In the genomic region with DNA sequence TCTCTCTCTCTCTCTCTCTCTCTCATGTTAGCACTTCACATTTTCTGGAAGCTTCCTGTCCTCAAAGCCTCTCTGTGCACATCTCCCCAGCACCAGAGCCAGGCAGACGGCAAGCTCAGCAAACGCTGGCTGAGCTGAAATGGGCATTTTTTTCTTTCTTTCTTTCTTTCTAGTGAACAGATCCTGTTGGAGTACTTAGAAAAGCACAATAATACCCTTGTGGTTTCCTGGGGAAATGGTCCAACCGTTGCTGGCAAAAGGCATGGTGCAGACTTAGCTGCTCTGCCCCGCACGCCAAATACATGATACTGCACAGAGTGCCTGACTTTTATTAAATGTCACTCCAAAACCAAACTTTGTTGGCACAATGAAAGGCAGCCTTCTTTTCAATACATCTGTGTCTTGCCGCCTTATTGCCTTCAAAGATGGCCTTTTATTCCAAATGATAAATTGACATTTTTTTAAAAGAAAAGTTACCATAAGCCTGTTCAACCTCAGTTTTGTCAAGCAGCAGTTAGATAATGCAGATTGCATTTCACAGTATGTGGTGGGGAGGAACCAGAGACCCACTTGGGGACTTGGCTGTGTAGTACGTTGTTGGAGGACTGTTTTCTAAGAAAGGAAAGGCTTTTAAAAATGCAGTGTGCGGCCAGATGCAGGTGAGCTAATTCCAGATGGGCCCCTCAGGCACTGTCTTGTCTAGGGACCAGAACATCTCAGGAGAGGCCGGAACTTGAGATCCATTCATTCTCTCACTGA, we compare ENCODE assay signal across 9 mouse cellular contexts. TPM values are rescaled to one million over a fixed set of nuclear protein-coding genes. Genes with fewer than 3 reads are reported as not detected.
DNase-seq lines count a peak whose midpoint lies in the region; ATAC-seq lines count a peak whose summit lies in the region.
"Had no signal": no experiment of that assay in that cellular context is flagged by ENCODE, and none has a peak within 500 bp of the region (broad histone marks: within the 10 kb centered on the region; RNA-seq: fewer than 3 reads in every experiment).

No protein-coding gene starts in this region.

- peak; percentile 57 for DNase-seq in adrenal gland, postnatal 10 days
- no peak for DNase-seq in adrenal gland, adult 18-20 months (ENCODE audit: low spot score in 2 of 2)
- DNase-seq in right cerebral cortex, postnatal 10 days (ENCODE audit: low spot score in 2 of 2), result peak; percentile 78 to 80
- no peak for DNase-seq in right cerebral cortex, postnatal 25 days
- peak; percentile 61 for DNase-seq in hindbrain, embryonic 14.5 days (ENCODE audit: low spot score)
- DNase-seq in urinary bladder, postnatal 10 days (ENCODE audit: low spot score), result no peak

- ATAC-seq in hindbrain, embryonic 14.5 days (ENCODE audit: low FRiP score), result peak; percentile 44; the same call in 1 of the 2 replicates
- ATAC-seq in neural tube, embryonic 14.5 days (ENCODE audit: low read depth), result peak; percentile 33; the same call in 1 of the 2 replicates
- ATAC-seq in erythroblast, adult 5-6 weeks (replicated peaks; ENCODE audit: low FRiP score, poor library complexity, severe bottlenecking), result no peak

- no peaks in the 10 kb centered on the region for H3K9me3 ChIP-seq in hindbrain, embryonic 14.5 days (ENCODE audit: control insufficient read depth, low read length)
- no peaks in the 10 kb centered on the region for H3K9me3 ChIP-seq in neural tube, embryonic 14.5 days (ENCODE audit: control insufficient read depth, low read length)

- no peaks in the 10 kb centered on the region for H3K27me3 ChIP-seq in hindbrain, embryonic 14.5 days (ENCODE audit: control insufficient read depth, insufficient read depth, low read length)
- no peaks in the 10 kb centered on the region for H3K27me3 ChIP-seq in neural tube, embryonic 14.5 days (ENCODE audit: control insufficient read depth, insufficient read depth, low read length)

- H3K4me2 ChIP-seq in hindbrain, embryonic 14.5 days (replicated peaks), result no peak overlapping the region
- no peak overlapping the region for H3K4me2 ChIP-seq in neural tube, embryonic 14.5 days (ENCODE audit: low read depth, low read length)

- no peak overlapping the region for H3K4me3 ChIP-seq in hindbrain, embryonic 14.5 days (replicated peaks; ENCODE audit: low read length)
- no peak overlapping the region for H3K4me3 ChIP-seq in neural tube, embryonic 14.5 days (ENCODE audit: low read depth, low read length)

- H3K4me1 ChIP-seq in hindbrain, embryonic 14.5 days (replicated peaks; ENCODE audit: control insufficient read depth, insufficient read depth, low read length), result peaks cover 34% of the 10 kb centered on the region
- peaks cover 24% of the 10 kb centered on the region for H3K4me1 ChIP-seq in neural tube, embryonic 14.5 days (ENCODE audit: control insufficient read depth, insufficient read depth, low read length)

- peak overlapping the region; percentile 66 for H3K27ac ChIP-seq in hindbrain, embryonic 14.5 days
- peak overlapping the region; percentile 69 for H3K27ac ChIP-seq in neural tube, embryonic 14.5 days (ENCODE audit: low read depth, low read length)

- H3K36me3 ChIP-seq in hindbrain, embryonic 14.5 days (replicated peaks; ENCODE audit: control insufficient read depth, insufficient read depth), result no peaks in the 10 kb centered on the region
- no peaks in the 10 kb centered on the region for H3K36me3 ChIP-seq in neural tube, embryonic 14.5 days (ENCODE audit: control insufficient read depth, insufficient read depth, low read length)

- H3K9ac ChIP-seq in hindbrain, embryonic 14.5 days, result no peak overlapping the region
- no peak overlapping the region for H3K9ac ChIP-seq in neural tube, embryonic 14.5 days (replicated peaks; ENCODE audit: low read depth, low read length)

- 39% methylated on average over 9 of the region's 9 CpGs for WGBS in hindbrain, embryonic 14.5 days
- 39% methylated on average over 9 of the region's 9 CpGs for WGBS in neural tube, embryonic 14.5 days

RNA-seq across cellular contexts. Expression of a gene that starts 46.9 kb away (rescaled TPM):
- total RNA-seq in adrenal gland, postnatal 10 days (2021), result not detected
- total RNA-seq in adrenal gland, adult 18-20 months (2021), result not detected
- polyA plus RNA-seq in hindbrain, embryonic 14.5 days (2014; fragmentation: Nextera tagmentation; extraction: Ambion mirVana), result 0.08 TPM in 1 of 2 replicates, not detected in the other
- not detected in 2 replicates for polyA plus RNA-seq in neural tube, embryonic 14.5 days (2014; fragmentation: Nextera tagmentation; extraction: Ambion mirVana)
- not detected in 2 replicates for total RNA-seq in erythroblast, adult 5-6 weeks (2015; ENCODE audit: low replicate concordance)
- not detected in 2 replicates for total RNA-seq in erythroblast, adult 5-6 weeks (2017; ENCODE audit: low replicate concordance)
- total RNA-seq: layer of hippocampus, postnatal 14 days had no signal

Comparison
In these comparisons a context has a peak if more than half of its experiments do, and no peak if none do; other contexts are left out.
1. DNase-seq: peak in adrenal gland, postnatal 10 days (single experiment), right cerebral cortex, postnatal 10 days (2 of 2) and hindbrain, embryonic 14.5 days (single experiment); none in adrenal gland, adult 18-20 months (0 of 2), right cerebral cortex, postnatal 25 days (single experiment) and urinary bladder, postnatal 10 days (single experiment).